Mouse (Mus musculus) right cerebral cortex, postnatal 25 days (tissue): ENCODE results near the gene Naa10.

Experiments used
- DNase-seq: peaks from one replicate; pipeline ENCODE4 v3.0.0; 2022

The Naa10 gene

GRCm38 (mm10) chrX:73914827-73915703, 6.7 kb downstream of the Naa10 start:
- peak; percentile 85 for DNase-seq

- no peak for DNase-seq
These were observed 10.2 kb downstream of the Naa10 start for GRCm38 (mm10) chrX:73911588-73911987.

- DNase-seq, result no peak
These were observed 10.6 kb downstream of the Naa10 start for GRCm38 (mm10) chrX:73911156-73911555.

GRCm38 (mm10) chrX:73910451-73910850, 11.3 kb downstream of the Naa10 start:
- DNase-seq, result no peak

- DNase-seq, result no peak
These were observed 11.7 kb downstream of the Naa10 start for GRCm38 (mm10) chrX:73910049-73910448.

GRCm38 (mm10) chrX:73897959-73898358, 23.8 kb downstream of the Naa10 start:
- no peak for DNase-seq

- DNase-seq, result no peak
These were observed 26.0 kb downstream of the Naa10 start, which contains the start of gene L1cam for GRCm38 (mm10) chrX:73895719-73896118. L1cam (minus strand) TSS chrX:73896105.

GRCm38 (mm10) chrX:73892833-73893232, 28.9 kb downstream of the Naa10 start:
- no peak for DNase-seq

- no peak for DNase-seq
These were observed 30.1 kb downstream of the Naa10 start, which contains the start of gene Avpr2 for GRCm38 (mm10) chrX:73891551-73892152. Avpr2 (plus strand) TSS chrX:73892102.

- DNase-seq, result no peak
These were observed 40.3 kb downstream of the Naa10 start for GRCm38 (mm10) chrX:73881463-73881862.

GRCm38 (mm10) chrX:73881036-73881427, 40.7 kb downstream of the Naa10 start:
- DNase-seq, result no peak

GRCm38 (mm10) chrX:73880194-73881035, 41.3 kb downstream of the Naa10 start:
- DNase-seq, result no peak

- no peak for DNase-seq
These were observed 44.7 kb downstream of the Naa10 start for GRCm38 (mm10) chrX:73877014-73877413.

- DNase-seq, result no peak
These were observed 45.9 kb downstream of the Naa10 start for GRCm38 (mm10) chrX:73875881-73876280.

- no peak for DNase-seq
These were observed 49.8 kb downstream of the Naa10 start for GRCm38 (mm10) chrX:73871956-73872355.

GRCm38 (mm10) chrX:73871474-73871873, 50.3 kb downstream of the Naa10 start:
- DNase-seq, result no peak

GRCm38 (mm10) chrX:73869334-73869733, 52.4 kb downstream of the Naa10 start:
- no peak for DNase-seq

GRCm38 (mm10) chrX:73867852-73868251, 53.9 kb downstream of the Naa10 start:
- no peak for DNase-seq

- DNase-seq, result peak; percentile 18
These were observed 54.5 kb downstream of the Naa10 start for GRCm38 (mm10) chrX:73867256-73867655.
